Mouse (Mus musculus) forebrain, embryonic 12.5 days (tissue): ENCODE measurements around the gene Sgms1. TPM values are rescaled to one million over a fixed set of nuclear protein-coding genes. Genes with fewer than 3 reads are reported as not detected.

Experiments used
- ATAC-seq: fragments of 200-750 bp; cut with Nextera tagmentation; 2 replicates; pipeline ENCODE4 v1.8.0; 2017; ENCODE audit warnings: moderate TSS enrichment; ENCODE audit not compliant: low FRiP score
- H3K27ac ChIP-seq: fragments of 300-500 bp; sonication (generic); 2 replicates; pipeline ENCODE4 v1.5.1; 2016; ENCODE audit warnings: mild to moderate bottlenecking
- H3K27me3 ChIP-seq: fragments of 300-500 bp; sonication (generic); 2 replicates; pipeline ENCODE4 v1.6.1; 2016; ENCODE audit warnings: mild to moderate bottlenecking
- H3K36me3 ChIP-seq: fragments of 300-500 bp; sonication (generic); replicated peaks from 2 replicates; pipeline ENCODE4 v1.6.1; 2016; ENCODE audit warnings: mild to moderate bottlenecking
- H3K4me1 ChIP-seq: fragments of 300-500 bp; sonication (generic); 2 replicates; pipeline ENCODE4 v1.6.1; 2016
- H3K4me2 ChIP-seq: fragments of 300-500 bp; sonication (generic); 2 replicates; pipeline ENCODE4 v1.6.1; 2016; ENCODE audit warnings: mild to moderate bottlenecking, moderate library complexity
- H3K4me3 ChIP-seq: fragments of 300-500 bp; sonication (generic); replicated peaks from 2 replicates; pipeline ENCODE4 v1.5.1; 2016; ENCODE audit warnings: mild to moderate bottlenecking
- H3K9ac ChIP-seq: fragments of 300-500 bp; sonication (generic); 2 replicates; pipeline ENCODE4 v1.6.1; 2016; ENCODE audit warnings: mild to moderate bottlenecking
- H3K9me3 ChIP-seq: fragments of 300-500 bp; sonication (generic); 2 replicates; pipeline ENCODE4 v1.6.1; 2016
- WGBS: fragments of 180-500 bp; shearing (Covaris S2); methylation state at CpG from one replicate; pipeline ENCODE4 v1.1.7; 2016; 5-methylcytosine and 5-hydroxymethylcytosine counted together
- polyA plus RNA-seq: library from polyadenylated mRNA; unstranded; fragments of >200 nt; fragmentation: Nextera tagmentation; extraction: Ambion mirVana; gene quantifications from 2 replicates; pipeline ENCODE4 v1.2.1, GENCODE M21; 2016

Gene Sgms1
- 12.3 and 13.8 TPM in 2 replicates for polyA plus RNA-seq

GRCm38 (mm10) chr19:32389001-32389871 is at the start of gene Sgms1:
Sgms1 (minus strand) TSS chr19:32389714.
- Histone ChIP-seq H3K27me3 (peaks cover 4% of the 10 kb centered on the region; the same call in 1 of the 2 replicates), H3K9ac (peak within 1 kb of the TSS; percentile 81), H3K9me3 (no peaks in the 10 kb centered on the region), H3K36me3 (no peaks in the 10 kb centered on the region), H3K4me1 (peaks cover 19% of the 10 kb centered on the region), H3K4me3 (peak within 1 kb of the TSS; percentile 76), H3K27ac (peak within 1 kb of the TSS; percentile 93), H3K4me2 (peak within 1 kb of the TSS; percentile 88)
- peak; percentile 94 for ATAC-seq
- 3% methylated on average over 68 of the region's 68 CpGs for WGBS

GRCm38 (mm10) chr19:32425856-32426255 is 36.3 kb upstream of the Sgms1 start:
- H3K9me3 ChIP-seq = no peaks in the 10 kb centered on the region
- ATAC-seq = no peak
- H3K27ac ChIP-seq = no peak overlapping the region
- H3K4me3 ChIP-seq = no peak overlapping the region
- no peaks in the 10 kb centered on the region for H3K27me3 ChIP-seq
- no peaks in the 10 kb centered on the region for H3K4me1 ChIP-seq
- no peak overlapping the region for H3K4me2 ChIP-seq
- WGBS = 84% methylated on average over 3 of the region's 3 CpGs
- H3K9ac ChIP-seq = no peak overlapping the region
- H3K36me3 ChIP-seq = no peaks in the 10 kb centered on the region

- Histone ChIP-seq H3K9ac (no peak overlapping the region), H3K27me3 (no peaks in the 10 kb centered on the region), H3K36me3 (no peaks in the 10 kb centered on the region), H3K4me3 (no peak overlapping the region), H3K4me1 (no peaks in the 10 kb centered on the region), H3K4me2 (no peak overlapping the region), H3K9me3 (no peaks in the 10 kb centered on the region), H3K27ac (no peak overlapping the region)
- no peak for ATAC-seq
- 81% methylated on average over 3 of the region's 3 CpGs for WGBS
Observed at GRCm38 (mm10) chr19:32424706-32425105, 35.2 kb upstream of the Sgms1 start.

GRCm38 (mm10) chr19:32419069-32419468 is 29.6 kb upstream of the Sgms1 start:
- Histone ChIP-seq H3K27me3 (no peaks in the 10 kb centered on the region), H3K4me2 (no peak overlapping the region), H3K9ac (no peak overlapping the region), H3K4me1 (no peaks in the 10 kb centered on the region), H3K27ac (no peak overlapping the region), H3K36me3 (no peaks in the 10 kb centered on the region), H3K4me3 (no peak overlapping the region), H3K9me3 (no peaks in the 10 kb centered on the region)
- no peak for ATAC-seq
- 86% methylated on average over 3 of the region's 3 CpGs for WGBS

- 85% methylated on average over 7 of the region's 7 CpGs for WGBS
- no peak for ATAC-seq
- no peaks in the 10 kb centered on the region for H3K36me3 ChIP-seq
- no peak overlapping the region for H3K4me3 ChIP-seq
- H3K27me3 ChIP-seq = no peaks in the 10 kb centered on the region
- H3K27ac ChIP-seq = no peak overlapping the region
- no peaks in the 10 kb centered on the region for H3K4me1 ChIP-seq
- no peak overlapping the region for H3K9ac ChIP-seq
- H3K9me3 ChIP-seq = no peaks in the 10 kb centered on the region
- no peak overlapping the region for H3K4me2 ChIP-seq
Observed at GRCm38 (mm10) chr19:32416692-32417317, 27.3 kb upstream of the Sgms1 start.

GRCm38 (mm10) chr19:32409603-32410360 is 20.3 kb upstream of the Sgms1 start:
- Histone ChIP-seq H3K4me1 (no peaks in the 10 kb centered on the region), H3K36me3 (no peaks in the 10 kb centered on the region), H3K9me3 (no peaks in the 10 kb centered on the region), H3K4me3 (no peak overlapping the region), H3K27me3 (no peaks in the 10 kb centered on the region), H3K27ac (no peak overlapping the region), H3K4me2 (no peak overlapping the region), H3K9ac (no peak overlapping the region)
- ATAC-seq = no peak
- 84% methylated on average over 8 of the region's 8 CpGs for WGBS

GRCm38 (mm10) chr19:32406717-32407116 is 17.2 kb upstream of the Sgms1 start:
- no peak overlapping the region for H3K4me3 ChIP-seq
- no peaks in the 10 kb centered on the region for H3K9me3 ChIP-seq
- WGBS = 71% methylated on average over 7 of the region's 7 CpGs
- no peaks in the 10 kb centered on the region for H3K4me1 ChIP-seq
- H3K4me2 ChIP-seq = no peak overlapping the region
- no peak overlapping the region for H3K9ac ChIP-seq
- ATAC-seq = no peak
- no peaks in the 10 kb centered on the region for H3K27me3 ChIP-seq
- H3K36me3 ChIP-seq = no peaks in the 10 kb centered on the region
- no peak overlapping the region for H3K27ac ChIP-seq

- Histone ChIP-seq H3K27me3 (no peaks in the 10 kb centered on the region), H3K4me3 (no peak overlapping the region), H3K9ac (no peak overlapping the region), H3K4me1 (no peaks in the 10 kb centered on the region), H3K9me3 (no peaks in the 10 kb centered on the region), H3K36me3 (no peaks in the 10 kb centered on the region), H3K4me2 (no peak overlapping the region), H3K27ac (no peak overlapping the region)
- no peak for ATAC-seq
- WGBS = 85% methylated on average over 5 of the region's 5 CpGs
Observed at GRCm38 (mm10) chr19:32404386-32404785, 14.9 kb upstream of the Sgms1 start.

- no peak overlapping the region for H3K4me3 ChIP-seq
- no peaks in the 10 kb centered on the region for H3K4me1 ChIP-seq
- no peaks in the 10 kb centered on the region for H3K36me3 ChIP-seq
- no peaks in the 10 kb centered on the region for H3K9me3 ChIP-seq
- H3K4me2 ChIP-seq = no peak overlapping the region
- H3K27me3 ChIP-seq = no peaks in the 10 kb centered on the region
- 92% methylated on average over 5 of the region's 5 CpGs for WGBS
- H3K27ac ChIP-seq = no peak overlapping the region
- no peak for ATAC-seq
- H3K9ac ChIP-seq = no peak overlapping the region
Observed at GRCm38 (mm10) chr19:32403834-32404233, 14.3 kb upstream of the Sgms1 start.

GRCm38 (mm10) chr19:32398491-32398890 is 9.0 kb upstream of the Sgms1 start:
- no peaks in the 10 kb centered on the region for H3K27me3 ChIP-seq
- H3K9me3 ChIP-seq = no peaks in the 10 kb centered on the region
- H3K27ac ChIP-seq = no peak overlapping the region
- H3K9ac ChIP-seq = no peak overlapping the region
- no peak for ATAC-seq
- H3K4me2 ChIP-seq = no peak overlapping the region
- 92% methylated on average over 5 of the region's 5 CpGs for WGBS
- H3K36me3 ChIP-seq = no peaks in the 10 kb centered on the region
- no peaks in the 10 kb centered on the region for H3K4me1 ChIP-seq
- H3K4me3 ChIP-seq = no peak overlapping the region

- H3K27ac ChIP-seq = no peak overlapping the region
- no peak for ATAC-seq
- no peak overlapping the region for H3K4me3 ChIP-seq
- 91% methylated on average over 6 of the region's 6 CpGs for WGBS
- no peaks in the 10 kb centered on the region for H3K27me3 ChIP-seq
- no peaks in the 10 kb centered on the region for H3K36me3 ChIP-seq
- H3K9ac ChIP-seq = no peak overlapping the region
- no peak overlapping the region for H3K4me2 ChIP-seq
- H3K4me1 ChIP-seq = no peaks in the 10 kb centered on the region
- no peaks in the 10 kb centered on the region for H3K9me3 ChIP-seq
Observed at GRCm38 (mm10) chr19:32396303-32396702, 6.8 kb upstream of the Sgms1 start.

- 92% methylated on average over 13 of the region's 13 CpGs for WGBS
- Histone ChIP-seq H3K9ac (no peak overlapping the region), H3K27ac (no peak overlapping the region), H3K4me3 (no peak overlapping the region), H3K4me2 (no peak overlapping the region), H3K4me1 (peaks cover 5% of the 10 kb centered on the region), H3K9me3 (no peaks in the 10 kb centered on the region), H3K36me3 (no peaks in the 10 kb centered on the region), H3K27me3 (no peaks in the 10 kb centered on the region)
- no peak for ATAC-seq
Observed at GRCm38 (mm10) chr19:32394825-32395224, 5.3 kb upstream of the Sgms1 start.
